Mouse (Mus musculus): Measurements from ENCODE around the gene Gm20388. TPM values are rescaled to one million over a fixed set of nuclear protein-coding genes. Genes with fewer than 3 reads are reported as not detected.
A peak's percentile ranks its signal among the peaks of the same experiment; 100 is the strongest.

Gm20388 gene
- total RNA-seq, 2 experiments from 2014 or later: 10.7 TPM; not detected in 1

DNA sequence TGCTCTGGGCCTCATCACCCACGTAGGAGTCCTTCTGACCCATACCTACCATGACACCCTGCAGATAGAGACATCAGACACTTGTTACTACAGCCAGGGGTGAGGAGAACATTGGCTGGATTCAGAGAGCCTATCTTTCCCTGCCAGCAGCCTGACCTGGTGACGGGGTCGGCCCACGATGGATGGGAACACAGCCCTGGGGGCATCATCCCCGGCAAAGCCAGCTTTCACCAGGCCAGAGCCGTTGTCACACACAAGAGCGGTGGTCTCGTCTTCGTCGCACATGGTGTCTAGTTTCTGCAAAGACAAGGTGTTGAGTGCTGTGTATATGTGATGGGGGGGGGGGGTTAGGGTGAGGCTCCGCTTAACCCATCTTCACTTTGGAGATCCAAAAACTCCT is 3982.8 kb downstream of the Gm20388 start:
- peak in 1 of 2 experiments; percentile 6 for DNase-seq (ENCODE audit: low spot score in 2 of 2)

- no peak for DNase-seq (ENCODE audit: low spot score in 2 of 2)
These were observed 3984.0 kb downstream of the Gm20388 start, which contains the start of gene Acta1 for GRCm38 (mm10) chr8:123894502-123895097. Gene Acta1 (minus strand): TSS chr8:123894751.

GRCm38 (mm10) chr8:123895230-123895629 is 3984.6 kb downstream of the Gm20388 start:
- no peak for DNase-seq (ENCODE audit: low spot score in 2 of 2)

GRCm38 (mm10) chr8:123895680-123896365 is 3985.2 kb downstream of the Gm20388 start:
- no peak for DNase-seq (ENCODE audit: low spot score in 2 of 2)

DNA sequence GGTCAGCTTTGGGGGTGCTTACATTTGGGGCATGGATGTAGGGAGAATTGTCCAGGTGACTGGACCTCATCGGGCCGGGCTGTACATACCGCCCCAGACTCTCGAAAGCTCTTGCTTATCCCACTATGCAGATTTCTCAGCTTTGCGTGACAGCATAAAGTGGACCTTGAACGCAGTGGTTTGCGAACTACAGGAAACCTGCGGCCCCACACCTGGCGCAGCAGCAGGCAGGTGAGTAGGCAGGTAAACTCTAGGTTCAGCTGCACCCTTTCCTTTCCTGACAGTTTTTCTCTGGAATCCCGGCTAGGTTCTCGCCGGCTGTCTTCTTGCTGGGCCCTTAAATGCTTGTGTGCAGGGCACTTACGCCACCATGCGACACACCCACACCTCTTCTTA is 3985.7 kb downstream of the Gm20388 start:
- DNase-seq (ENCODE audit: low spot score in 2 of 2): no peak

GRCm38 (mm10) chr8:123896774-123897173 is 3986.1 kb downstream of the Gm20388 start:
- DNase-seq (ENCODE audit: low spot score in 2 of 2): no peak

GRCm38 (mm10) chr8:123898576-123898975 is 3987.9 kb downstream of the Gm20388 start:
- DNase-seq (ENCODE audit: low spot score in 2 of 2): no peak

GRCm38 (mm10) chr8:123899366-123899765 is 3988.7 kb downstream of the Gm20388 start:
- DNase-seq (ENCODE audit: low spot score in 2 of 2): no peak

DNA sequence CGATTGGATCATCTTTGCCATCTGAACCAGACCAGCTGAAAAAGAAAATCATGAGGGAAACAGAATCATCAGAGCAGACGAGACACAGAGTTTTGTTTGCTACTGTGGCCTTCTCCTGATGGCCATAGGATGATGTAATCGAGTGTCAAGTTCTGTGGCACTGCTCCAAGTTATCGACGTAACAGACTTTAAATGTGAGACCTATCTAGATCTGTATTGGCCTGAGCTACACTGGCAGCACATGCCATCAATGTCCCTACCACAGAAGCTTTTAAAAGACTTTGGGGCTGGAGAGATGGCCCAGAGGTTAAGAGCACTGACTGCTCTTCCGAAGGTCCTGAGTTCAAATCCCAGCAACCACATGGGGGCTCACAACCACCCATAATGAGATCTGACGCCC is 3992.0 kb downstream of the Gm20388 start:
- DNase-seq (ENCODE audit: low spot score in 2 of 2): no peak

GRCm38 (mm10) chr8:123907604-123908003 is 3997.0 kb downstream of the Gm20388 start:
- DNase-seq (ENCODE audit: low spot score in 2 of 2): no peak

GRCm38 (mm10) chr8:123912265-123912664 is 4001.6 kb downstream of the Gm20388 start:
- peak in 1 of 2 experiments; percentile 22 for DNase-seq (ENCODE audit: low spot score in 2 of 2)

DNA sequence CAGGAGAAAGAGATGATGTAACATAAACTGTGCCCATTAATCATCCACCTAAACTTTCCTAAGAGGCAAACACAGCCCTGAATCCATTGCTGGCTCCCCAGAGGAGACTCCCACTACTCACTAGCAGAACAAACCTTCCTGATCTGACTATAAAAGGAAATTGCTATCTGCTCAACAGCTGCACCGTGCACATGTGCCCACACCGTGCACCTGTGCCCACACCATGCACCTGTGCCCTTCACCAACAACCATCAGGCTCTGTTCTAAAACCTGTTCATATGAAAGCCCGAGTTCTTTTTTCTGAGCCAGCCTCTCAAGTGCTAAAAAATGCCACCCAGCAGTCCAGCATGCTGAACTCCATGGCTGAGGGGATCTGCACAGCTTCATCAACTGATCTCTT is 4004.0 kb downstream of the Gm20388 start:
- DNase-seq (ENCODE audit: low spot score in 2 of 2): no peak

DNA sequence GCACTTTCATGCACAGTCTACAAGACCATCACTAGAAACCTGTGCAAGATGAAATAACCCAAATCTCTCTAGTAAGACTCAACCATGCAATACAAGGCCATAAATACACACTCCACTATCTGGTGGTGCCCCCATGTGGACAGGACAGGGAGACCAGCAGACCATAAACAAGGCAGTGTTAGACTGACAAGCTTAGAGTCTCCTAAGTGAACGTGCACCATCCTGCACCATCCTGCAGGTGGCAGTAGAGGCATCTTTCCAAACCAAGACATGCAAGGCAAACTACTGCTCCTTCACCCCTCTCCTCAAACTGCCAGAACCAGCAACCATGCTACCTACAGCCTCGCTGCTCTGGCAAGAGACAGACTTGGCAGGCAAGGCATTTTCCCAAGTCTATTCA is 4014.1 kb downstream of the Gm20388 start:
- DNase-seq (ENCODE audit: low spot score in 2 of 2): peak; percentile 64 to 89

DNA sequence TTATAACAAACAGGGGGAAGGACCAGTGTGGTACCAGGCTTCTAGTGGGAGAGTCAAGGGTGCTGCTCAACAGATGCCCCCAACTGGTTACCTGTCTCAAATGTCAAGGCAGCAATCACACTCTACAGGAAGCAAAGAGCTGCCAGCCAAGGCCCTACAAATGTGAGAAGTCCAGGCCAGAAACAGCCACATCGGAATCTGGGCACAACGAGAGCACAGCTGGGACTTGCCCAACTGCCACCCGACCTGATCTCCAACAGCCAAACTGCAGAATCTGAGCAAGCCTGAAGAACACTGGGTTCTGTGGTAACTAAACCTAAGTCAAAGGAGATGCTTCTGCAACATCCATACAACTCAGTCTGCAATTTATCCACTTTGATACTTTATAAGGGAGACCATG is 4015.0 kb downstream of the Gm20388 start:
- no peak for DNase-seq (ENCODE audit: low spot score in 2 of 2)

GRCm38 (mm10) chr8:123929026-123929425 is 4018.4 kb downstream of the Gm20388 start:
- DNase-seq (ENCODE audit: low spot score in 2 of 2): no peak

- peak; percentile 98 to 100 for DNase-seq (ENCODE audit: low spot score in 2 of 2)
These were observed 4038.5 kb downstream of the Gm20388 start, which contains the start of gene Nup133 for GRCm38 (mm10) chr8:123948942-123949685. Gene Nup133 (minus strand): TSS chr8:123949265.

- DNase-seq (ENCODE audit: low spot score in 2 of 2): no peak
These were observed 4039.0 kb downstream of the Gm20388 start for GRCm38 (mm10) chr8:123949686-123949986.

- peak in 1 of 2 experiments; percentile 56 for DNase-seq (ENCODE audit: low spot score in 2 of 2)
These were observed 4039.6 kb downstream of the Gm20388 start for GRCm38 (mm10) chr8:123950077-123950802.

DNA sequence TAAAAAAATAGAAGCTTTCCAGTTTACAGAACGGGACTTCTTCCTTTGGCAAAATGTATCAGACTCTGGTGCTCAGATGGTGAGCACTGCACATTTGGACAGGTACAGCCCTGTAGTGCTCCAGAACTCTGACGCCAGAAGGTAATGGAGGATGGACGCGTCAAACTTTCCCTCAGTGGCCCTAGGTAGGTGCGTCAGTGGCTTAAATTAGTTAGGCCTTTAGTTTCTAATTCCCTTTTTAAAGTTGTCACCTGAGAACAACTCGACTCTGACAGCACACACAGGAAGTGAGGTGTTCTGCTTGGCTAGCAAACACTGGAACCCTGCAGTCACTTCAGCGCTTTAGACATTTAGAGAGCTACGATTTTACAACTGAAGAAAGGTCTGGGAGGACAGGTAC is 4043.0 kb downstream of the Gm20388 start:
- DNase-seq (ENCODE audit: low spot score in 2 of 2): no peak

DNA sequence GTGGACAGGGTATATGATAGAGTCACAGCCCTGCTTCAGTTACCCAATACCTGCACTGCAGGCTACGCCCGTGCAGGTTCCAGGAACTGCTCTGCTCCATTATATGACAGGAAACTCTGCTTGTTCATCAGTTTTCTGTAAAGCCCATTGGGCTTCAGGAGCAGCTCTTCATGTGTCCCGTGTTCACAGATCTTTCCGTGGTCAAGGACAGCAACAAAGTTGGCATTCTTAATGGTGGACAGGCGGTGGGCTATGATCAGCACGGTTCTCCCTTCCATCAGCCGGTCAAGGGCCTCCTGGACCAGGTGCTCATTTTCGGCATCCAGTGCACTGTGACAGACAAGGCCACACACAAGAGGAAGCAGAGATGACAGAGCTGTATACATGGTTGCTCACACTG is 4043.6 kb downstream of the Gm20388 start:
- no peak for DNase-seq (ENCODE audit: low spot score in 2 of 2)

DNA sequence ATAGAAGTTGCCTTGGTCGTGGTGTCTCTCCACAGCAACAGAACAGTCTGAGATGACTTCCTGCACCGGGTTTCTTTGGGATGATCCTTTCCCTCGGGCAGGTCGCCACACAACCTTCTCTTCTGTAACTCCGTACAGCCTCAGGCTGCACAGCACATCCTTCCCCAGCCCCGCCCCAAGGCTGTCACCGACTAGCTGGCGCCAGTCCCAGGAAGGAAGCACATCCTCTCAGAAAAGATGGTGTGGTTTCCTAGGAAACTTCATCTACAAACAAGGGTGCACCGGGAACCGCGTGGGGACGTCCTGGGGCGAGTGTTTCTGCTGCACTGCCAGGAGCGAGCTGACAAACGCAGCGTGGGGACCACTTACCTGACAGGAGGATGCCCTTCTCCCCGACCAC is 4047.5 kb downstream of the Gm20388 start:
- DNase-seq (ENCODE audit: low spot score in 2 of 2): peak; percentile 37 to 44

- no peak for DNase-seq (ENCODE audit: low spot score in 2 of 2)
These were observed 4048.8 kb downstream of the Gm20388 start for GRCm38 (mm10) chr8:123959473-123959872.

All from layer of hippocampus, adult 18-20 months (tissue).